Mouse (Mus musculus) left cerebral cortex, postnatal 4 days (tissue): Measurements from ENCODE around the gene BC004004. TPM values are rescaled to one million over a fixed set of nuclear protein-coding genes. Genes with fewer than 3 reads are reported as not detected.
A peak's percentile ranks its signal among the peaks of the same experiment; 100 is the strongest.
"Not testable (repeated sequence)": the region's sequence is repeated elsewhere in the genome, so short reads cannot be mapped to it uniquely, and the experiment has no call there.

Experiments
- DNase-seq: peaks from one replicate; pipeline ENCODE4 v3.0.0-alpha.2; 2022
- intact Hi-C: fragments of 180-260 bp; cut with DNase I; formaldehyde crosslinking; loops from one replicate; pipeline ENCODE4 v1.15.1; 2025
- total RNA-seq, 2 experiments: library from RNA; stranded (reverse); gene quantifications; 2 replicates each; pipeline ENCODE4 v1.2.3; 2021

The BC004004 gene
- total RNA-seq, 2 experiments from 2014 or later, result 102 to 107 TPM

DNA sequence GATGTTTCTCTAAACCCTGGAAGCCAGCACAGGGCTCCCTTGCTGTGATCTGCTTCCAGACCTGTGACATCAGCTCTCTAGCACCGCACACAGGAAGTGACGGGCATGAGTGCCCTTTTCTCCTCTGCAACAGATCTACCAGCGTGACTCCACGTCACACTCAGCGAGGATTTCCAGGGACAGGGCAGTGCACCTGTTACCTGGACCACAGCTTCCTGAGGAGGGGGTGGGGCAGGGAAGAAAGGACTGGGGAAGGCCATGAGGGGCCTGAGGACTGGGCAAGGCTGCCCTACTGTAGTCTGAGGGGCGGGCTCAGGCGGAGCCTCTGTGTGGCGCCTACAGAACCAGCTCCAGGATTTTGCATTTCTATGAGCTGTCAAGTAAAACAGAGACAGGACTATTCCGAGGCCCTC is 73.0 kb downstream of the BC004004 start:
- no peak for DNase-seq
- intact Hi-C loops, result no loop called here

- no peak for DNase-seq
- intact Hi-C loops, result no loop called here
These were observed 73.7 kb downstream of the BC004004 start for GRCm38 (mm10) chr17:29342010-29342910.

GRCm38 (mm10) chr17:29343241-29343640 is 74.7 kb downstream of the BC004004 start:
- intact Hi-C loops, result no loop called here
- no peak for DNase-seq

DNA sequence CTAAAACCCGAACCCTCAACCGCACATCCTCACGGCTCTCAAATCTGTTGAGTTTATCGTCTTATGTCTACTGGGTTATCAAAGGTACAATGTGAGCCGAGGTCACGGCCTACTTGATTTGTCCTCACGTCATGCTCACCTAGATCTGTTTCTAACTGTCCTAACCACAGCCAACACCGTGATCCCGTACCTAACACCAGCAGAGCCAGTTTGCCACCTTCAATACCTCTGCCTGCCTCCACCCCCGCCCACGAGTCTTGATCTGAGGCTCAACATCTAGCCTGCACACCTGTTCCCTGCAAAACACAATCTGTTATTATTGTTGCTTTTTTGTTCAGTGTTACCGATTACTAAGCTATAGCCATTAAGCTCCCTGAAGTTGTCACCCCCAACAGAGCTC is 76.7 kb downstream of the BC004004 start:
- DNase-seq, result no peak
- intact Hi-C loops, result loop anchor here (5.0 kb wide), 1 partner anchor 78 kb away; the partner anchor contains the start of gene BC004004

GRCm38 (mm10) chr17:29346496-29347125 is 78.0 kb downstream of the BC004004 start:
- intact Hi-C loops, result loop anchor here (5.0 kb wide), 1 partner anchor 79 kb away; the partner anchor contains the start of gene BC004004
- peak; percentile 65 for DNase-seq

- DNase-seq, result peak; percentile 54
- intact Hi-C loops, result loop anchor here (5.0 kb wide), 1 partner anchor 80 kb away; the partner anchor contains the start of gene BC004004
These were observed 78.6 kb downstream of the BC004004 start for GRCm38 (mm10) chr17:29347126-29347644.

GRCm38 (mm10) chr17:29347645-29348256 is 79.2 kb downstream of the BC004004 start, which contains the start of gene Mtch1:
TSS of gene Mtch1 (minus strand) at chr17:29347934.
- peak; percentile 99 for DNase-seq

GRCm38 (mm10) chr17:29348996-29349395 is 80.4 kb downstream of the BC004004 start:
- no peak for DNase-seq
- intact Hi-C loops, result loop anchor here (5.0 kb wide), 1 partner anchor 82 kb away; the partner anchor contains the start of gene BC004004

More at GRCm38 (mm10) chr17:29347645-29348256, 79.2 kb downstream of the BC004004 start, which contains the start of gene Mtch1:
- intact Hi-C loops, result loop anchor here (5.0 kb wide), 1 partner anchor 80 kb away; the partner anchor contains the start of gene BC004004

DNA sequence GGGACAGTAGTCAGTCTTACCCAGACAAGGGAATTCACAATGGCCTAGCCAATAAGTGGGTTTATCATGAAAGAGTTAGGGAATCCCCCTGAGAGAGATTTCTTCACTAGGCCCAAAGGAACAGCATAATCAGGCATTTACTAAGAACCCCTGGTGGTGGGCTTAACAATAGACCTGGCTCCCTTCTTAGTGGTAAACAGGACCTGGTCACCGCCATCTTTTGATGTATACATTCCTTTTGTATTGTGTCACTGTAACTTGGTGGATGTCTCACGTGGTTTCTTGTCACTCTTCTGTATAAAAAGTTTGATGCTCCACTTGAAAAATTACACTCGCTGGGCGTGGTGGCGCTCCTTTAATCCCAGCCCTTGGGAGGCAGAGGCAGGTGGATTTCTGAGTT is 82.5 kb downstream of the BC004004 start:
- DNase-seq, intact Hi-C loops: not testable (repeated sequence)

GRCm38 (mm10) chr17:29355461-29355840 is 86.9 kb downstream of the BC004004 start:
- intact Hi-C loops, result no loop called here

GRCm38 (mm10) chr17:29355841-29356478 is 87.4 kb downstream of the BC004004 start:
- intact Hi-C loops, result no loop called here
- DNase-seq, result peak; percentile 82

More at GRCm38 (mm10) chr17:29355461-29355840, 86.9 kb downstream of the BC004004 start:
- DNase-seq, result no peak

DNA sequence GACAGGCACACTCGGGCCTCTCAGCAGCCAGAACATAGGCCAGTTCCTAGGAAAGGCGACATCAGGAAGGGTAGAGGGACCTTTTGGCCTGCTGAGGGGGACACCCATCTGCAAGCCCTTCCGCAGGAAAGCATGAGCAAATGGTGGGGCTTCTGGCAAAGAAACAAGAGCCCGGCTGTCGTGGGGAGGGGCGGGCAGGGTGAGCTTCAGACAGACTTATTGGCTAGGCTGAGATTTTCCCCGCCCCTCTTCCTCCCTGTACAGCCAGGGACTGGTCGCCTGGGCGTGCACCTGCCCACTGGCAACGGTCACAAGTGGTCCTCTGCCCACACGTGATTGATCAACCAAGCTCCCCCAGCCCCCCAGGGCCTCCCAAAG is 87.9 kb downstream of the BC004004 start:
- intact Hi-C loops, result no loop called here
- DNase-seq, result peak; percentile 95

DNA sequence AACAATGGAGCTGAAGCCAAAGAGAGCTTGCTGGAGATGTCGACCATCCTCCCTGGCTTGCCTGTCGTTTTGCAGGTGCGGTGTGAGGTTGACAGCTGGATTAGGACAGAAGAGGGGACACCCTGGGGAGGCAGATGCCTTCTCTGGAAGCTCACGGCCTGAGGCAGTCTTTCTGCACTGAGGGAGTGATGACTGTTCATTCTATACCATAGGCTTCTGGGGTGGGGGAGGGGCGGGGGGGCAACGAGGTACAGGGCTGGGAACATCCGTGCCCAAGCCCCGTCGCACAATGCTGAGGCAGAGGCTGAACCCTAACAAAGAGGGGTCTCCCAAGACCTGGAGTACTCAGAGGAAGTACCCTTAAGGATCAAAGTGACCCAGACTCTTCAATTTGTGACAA is 88.3 kb downstream of the BC004004 start:
- intact Hi-C loops, result no loop called here
- no peak for DNase-seq

DNA sequence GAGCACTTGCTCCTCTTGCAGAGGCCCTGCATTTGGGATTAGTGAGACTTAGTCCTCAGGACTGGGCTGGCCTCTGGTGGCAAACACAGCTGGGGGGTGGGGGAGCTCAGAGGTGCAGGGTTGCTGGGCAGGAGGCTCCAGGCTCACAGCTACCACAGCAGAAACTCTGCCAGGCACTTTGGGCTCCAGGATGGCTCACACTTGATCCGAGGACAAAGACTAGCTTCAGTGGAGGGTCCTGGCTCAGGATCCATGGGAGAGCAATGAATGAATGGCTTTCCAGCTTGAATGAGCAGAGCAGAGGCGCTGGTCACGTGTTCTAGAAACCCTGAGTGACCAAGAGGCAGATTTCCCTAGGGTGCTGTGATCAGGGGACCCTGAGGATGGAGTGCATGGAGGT is 90.3 kb downstream of the BC004004 start:
- DNase-seq, result no peak
- intact Hi-C loops, result no loop called here

DNA sequence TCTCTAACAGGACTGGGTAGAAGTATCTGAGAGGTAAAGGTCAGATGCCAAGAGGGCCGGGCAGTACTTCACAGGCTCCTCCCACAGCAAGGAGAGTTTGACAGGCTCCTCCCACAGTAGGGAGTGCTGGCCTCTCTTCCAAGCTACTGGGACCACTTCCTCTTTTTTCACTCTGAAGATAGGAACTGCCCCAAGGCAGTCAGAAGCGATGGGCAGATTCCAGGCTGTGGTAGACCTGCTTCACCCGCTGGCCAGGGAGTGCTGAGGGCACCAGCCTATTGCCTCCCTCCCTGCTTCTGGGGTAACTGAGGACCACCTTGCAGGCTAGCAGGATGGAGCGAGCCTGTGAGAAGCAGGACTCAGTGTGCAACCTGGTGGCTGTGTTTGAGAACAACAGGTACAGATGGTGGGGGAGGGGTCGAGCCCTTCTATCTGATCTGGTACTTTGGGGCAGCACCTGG is 92.2 kb downstream of the BC004004 start, which contains the start of gene Fgd2:
TSS of gene Fgd2 (plus strand) at position 154 of the 461 bp plus-strand sequence.
- intact Hi-C loops, result no loop called here
- DNase-seq, result no peak

- DNase-seq, result no peak
- intact Hi-C loops, result no loop called here
These were observed 93.5 kb downstream of the BC004004 start for GRCm38 (mm10) chr17:29361982-29362691.

DNA sequence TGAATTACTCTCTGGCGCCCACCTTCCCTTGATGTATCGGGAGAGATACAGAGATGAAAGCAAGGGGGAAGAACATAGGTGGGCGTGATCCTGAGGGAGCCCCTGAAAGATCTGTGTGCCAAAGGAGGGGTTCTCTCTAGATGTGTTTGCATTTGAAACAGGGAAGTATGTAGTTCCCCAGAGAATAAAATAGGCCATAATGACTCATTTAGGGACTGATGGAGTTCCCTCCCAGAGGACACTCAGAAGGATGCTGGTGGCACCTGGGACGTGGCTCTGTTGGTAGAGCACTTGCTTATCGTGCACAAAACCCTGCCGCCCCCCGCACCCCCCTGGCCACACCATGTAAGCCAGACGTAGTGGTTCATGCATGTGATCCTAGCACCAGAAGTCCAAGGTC is 94.5 kb downstream of the BC004004 start:
- DNase-seq, result no peak
- intact Hi-C loops, result no loop called here
